Mouse (Mus musculus): ENCODE measurements at regions not wholly inside any gene's neighbourhood (a gene's known extent, or its start where the extent isn't known, plus 50 kb on each side); places are given as distances from the start of the nearest gene placed in this dataset.
"Not testable (repeated sequence)": the region's sequence is repeated elsewhere in the genome, so short reads cannot be mapped to it uniquely, and the experiment has no call there.

- no peak for DNase-seq
These were observed 592.1 kb downstream of the Dcdc2c start for GRCm38 (mm10) chr12:27960064-27960463.

GRCm38 (mm10) chr12:27947646-27948045 is 604.6 kb downstream of the Dcdc2c start:
- no peak for DNase-seq

- DNase-seq: no peak
These were observed 604.6 kb upstream of the Sox11 start for GRCm38 (mm10) chr12:27946866-27947459.

- no peak for DNase-seq
These were observed 603.0 kb upstream of the Sox11 start for GRCm38 (mm10) chr12:27945411-27945810.

- no peak for DNase-seq
These were observed 598.7 kb upstream of the Sox11 start for GRCm38 (mm10) chr12:27941053-27941452.

GRCm38 (mm10) chr12:27932382-27933140 is 590.2 kb upstream of the Sox11 start:
- no peak for DNase-seq

- no peak for DNase-seq
These were observed 586.1 kb upstream of the Sox11 start for GRCm38 (mm10) chr12:27928366-27928963.

GRCm38 (mm10) chr12:27926730-27927129 is 584.4 kb upstream of the Sox11 start:
- no peak for DNase-seq

GRCm38 (mm10) chr12:27920607-27921006 is 578.2 kb upstream of the Sox11 start:
- DNase-seq: no peak

GRCm38 (mm10) chr12:27916401-27916920 is 574.1 kb upstream of the Sox11 start:
- no peak for DNase-seq

- no peak for DNase-seq
These were observed 567.2 kb upstream of the Sox11 start for GRCm38 (mm10) chr12:27909417-27910100.

- DNase-seq: not testable (repeated sequence)
These were observed 554.3 kb upstream of the Sox11 start for GRCm38 (mm10) chr12:27896682-27897081.

- no peak for DNase-seq
These were observed 539.3 kb upstream of the Sox11 start for GRCm38 (mm10) chr12:27881720-27882119.

- no peak for DNase-seq
These were observed 524.0 kb upstream of the Sox11 start for GRCm38 (mm10) chr12:27866421-27866820.

- DNase-seq: no peak
These were observed 507.2 kb upstream of the Sox11 start for GRCm38 (mm10) chr12:27849537-27849936.

- no peak for DNase-seq
These were observed 506.7 kb upstream of the Sox11 start for GRCm38 (mm10) chr12:27849099-27849498.

- no peak for DNase-seq
These were observed 505.8 kb upstream of the Sox11 start for GRCm38 (mm10) chr12:27848141-27848540.

GRCm38 (mm10) chr12:27847397-27847796 is 505.0 kb upstream of the Sox11 start:
- no peak for DNase-seq

- no peak for DNase-seq
These were observed 502.6 kb upstream of the Sox11 start for GRCm38 (mm10) chr12:27844958-27845357.

GRCm38 (mm10) chr12:27838955-27839354 is 496.6 kb upstream of the Sox11 start:
- DNase-seq: no peak

- no peak for DNase-seq
These were observed 496.0 kb upstream of the Sox11 start for GRCm38 (mm10) chr12:27838384-27838783.

- DNase-seq: no peak
These were observed 483.8 kb upstream of the Sox11 start for GRCm38 (mm10) chr12:27826208-27826607.

- no peak for DNase-seq
These were observed 481.0 kb upstream of the Sox11 start for GRCm38 (mm10) chr12:27823392-27823791.

Data from cerebellum, adult 11-12 months (tissue).